Mouse (Mus musculus) ES-E14 (cell line): ENCODE data around the gene Tbc1d32.

Source experiments
- CHD2 ChIP-seq: IDR thresholded peaks from 2 replicates; pipeline ENCODE4 v1.6.1; 2014; ENCODE audit warnings: mild to moderate bottlenecking, low read depth, low read length, inconsistent platforms
- HCFC1 ChIP-seq: IDR thresholded peaks from 2 replicates; pipeline ENCODE4 v1.6.1; 2012; ENCODE audit warnings: low read length, inconsistent platforms, borderline replicate concordance; ENCODE audit not compliant: insufficient read depth
- MAFK ChIP-seq: IDR thresholded peaks from 2 replicates; pipeline ENCODE4 v1.6.1; 2014; ENCODE audit warnings: mild to moderate bottlenecking, low read depth, low read length, inconsistent platforms; ENCODE audit not compliant: insufficient read depth
- ZC3H11A ChIP-seq: IDR thresholded peaks from 2 replicates; pipeline ENCODE4 v1.6.1; 2012; ENCODE audit warnings: low read depth, mild to moderate bottlenecking, inconsistent platforms, low read length, borderline replicate concordance
- ZNF384 ChIP-seq: IDR thresholded peaks from 2 replicates; pipeline ENCODE4 v1.6.1; 2012; ENCODE audit warnings: low read depth, low read length, inconsistent platforms

DNA sequence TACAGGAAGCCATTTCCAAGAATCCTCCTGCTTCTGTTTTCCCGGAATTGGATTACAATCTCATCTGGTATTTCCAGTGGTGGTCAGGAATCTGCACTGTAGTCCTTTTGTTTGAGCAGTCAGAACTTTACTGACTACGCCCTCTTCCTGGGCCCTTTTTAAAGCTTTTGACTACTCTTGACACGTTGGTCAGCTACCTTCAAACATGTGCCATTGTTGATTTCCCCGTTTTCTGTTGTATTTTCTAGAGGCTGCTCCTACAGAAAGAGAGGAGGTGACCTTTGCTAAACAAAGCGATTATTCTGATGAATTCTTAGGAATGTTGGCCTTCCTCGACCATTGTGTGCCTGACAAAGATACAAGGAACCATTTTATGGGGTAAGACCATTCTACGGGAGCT, 250.5 kb downstream of the Tbc1d32 start:
- TF ChIP-seq CHD2: no peak
- TF ChIP-seq MAFK: no peak
- no peak for TF ChIP-seq HCFC1
- TF ChIP-seq ZC3H11A: no peak
- TF ChIP-seq ZNF384: no peak
